Mouse (Mus musculus) left cerebral cortex, postnatal 36 days (tissue): Measurements from ENCODE around the gene Mdm2. TPM values are rescaled to one million over a fixed set of nuclear protein-coding genes. Genes with fewer than 3 reads are reported as not detected.
A peak's percentile ranks its signal among the peaks of the same experiment; 100 is the strongest.

Experiments used
- DNase-seq, 2 experiments: peaks; one replicate each; pipeline ENCODE4 v3.0.0; 2021 to 2022; ENCODE audit warnings: low spot score in 2 of 2, mixed read lengths in 1 of 2
- intact Hi-C: fragments of 180-260 bp; cut with DNase I; formaldehyde crosslinking; loops from one replicate; pipeline ENCODE4 v1.15.1; 2025
- total RNA-seq, 2 experiments: library from RNA; stranded (reverse); gene quantifications; 2 replicates each; pipeline ENCODE4 v1.2.3; 2021

Mdm2 gene
- total RNA-seq, 2 experiments from 2014 or later, result 47.0 to 66.1 TPM

- intact Hi-C loops, result loop anchor here (1.0 to 10.0 kb wide), 3 partner anchors 161 to 452 kb away; partner anchors contain the start of gene Yeats4
- DNase-seq, result peak; percentile 26 to 45
Observed at GRCm38 (mm10) chr10:117676644-117677313, 33.8 kb downstream of the Mdm2 start.

- intact Hi-C loops, result loop anchor here (2.0 to 10.0 kb wide), 2 partner anchors 221 to 451 kb away; partner anchors contain the start of gene Yeats4
Observed at GRCm38 (mm10) chr10:117676036-117676643, 34.4 kb downstream of the Mdm2 start.

GRCm38 (mm10) chr10:117675096-117676035 is 35.2 kb downstream of the Mdm2 start:
- DNase-seq, result peak; percentile 76 to 81
- intact Hi-C loops, result loop anchor here (2.0 to 10.0 kb wide), 2 partner anchors 221 to 451 kb away; partner anchors contain the start of gene Yeats4

More at GRCm38 (mm10) chr10:117676036-117676643, 34.4 kb downstream of the Mdm2 start:
- peak; percentile 69 to 72 for DNase-seq

GRCm38 (mm10) chr10:117674359-117675019 is 36.1 kb downstream of the Mdm2 start:
- no peak for DNase-seq
- intact Hi-C loops, result loop anchor here (10.0 kb wide), 1 partner anchor 450 kb away; the partner anchor contains the start of gene Yeats4

- DNase-seq, result no peak
- intact Hi-C loops, result loop anchor here (10.0 kb wide), 1 partner anchor 449 kb away; the partner anchor contains the start of gene Yeats4
Observed at GRCm38 (mm10) chr10:117673913-117674312, 36.6 kb downstream of the Mdm2 start.

- peak in 1 of 2 experiments; percentile 14 for DNase-seq
- intact Hi-C loops, result loop anchor here (10.0 kb wide), 1 partner anchor 448 kb away; the partner anchor contains the start of gene Yeats4
Observed at GRCm38 (mm10) chr10:117672693-117673092, 37.9 kb downstream of the Mdm2 start.

GRCm38 (mm10) chr10:117671930-117672666 is 38.5 kb downstream of the Mdm2 start:
- intact Hi-C loops, result loop anchor here (10.0 kb wide), 1 partner anchor 447 kb away; the partner anchor contains the start of gene Yeats4
- no peak for DNase-seq

- intact Hi-C loops, result loop anchor here (10.0 kb wide), 1 partner anchor 446 kb away; the partner anchor contains the start of gene Yeats4
Observed at GRCm38 (mm10) chr10:117671266-117671665, 39.3 kb downstream of the Mdm2 start.

GRCm38 (mm10) chr10:117670791-117671190 is 39.8 kb downstream of the Mdm2 start:
- DNase-seq, result no peak

More at GRCm38 (mm10) chr10:117671266-117671665, 39.3 kb downstream of the Mdm2 start:
- no peak for DNase-seq

GRCm38 (mm10) chr10:117670092-117670491 is 40.5 kb downstream of the Mdm2 start:
- no peak for DNase-seq
- intact Hi-C loops, result loop anchor here (10.0 kb wide), 1 partner anchor 445 kb away; the partner anchor contains the start of gene Yeats4

More at GRCm38 (mm10) chr10:117670791-117671190, 39.8 kb downstream of the Mdm2 start:
- intact Hi-C loops, result loop anchor here (10.0 kb wide), 1 partner anchor 446 kb away; the partner anchor contains the start of gene Yeats4

GRCm38 (mm10) chr10:117669449-117670090 is 41.0 kb downstream of the Mdm2 start:
- intact Hi-C loops, result loop anchor here (10.0 kb wide), 1 partner anchor 445 kb away; the partner anchor contains the start of gene Yeats4
- no peak for DNase-seq

GRCm38 (mm10) chr10:117668546-117669300 is 41.8 kb downstream of the Mdm2 start:
- DNase-seq, result no peak
- intact Hi-C loops, result no loop called here

GRCm38 (mm10) chr10:117667663-117668507 is 42.7 kb downstream of the Mdm2 start:
- no peak for DNase-seq
- intact Hi-C loops, result no loop called here

- intact Hi-C loops, result no loop called here
Observed at GRCm38 (mm10) chr10:117666947-117667630, 43.5 kb downstream of the Mdm2 start.

GRCm38 (mm10) chr10:117666361-117666760 is 44.2 kb downstream of the Mdm2 start:
- intact Hi-C loops, result no loop called here
- no peak for DNase-seq

More at GRCm38 (mm10) chr10:117666947-117667630, 43.5 kb downstream of the Mdm2 start:
- DNase-seq, result no peak
